Mouse (Mus musculus): ENCODE results near the gene Syngap1.

The Syngap1 gene

GRCm38 (mm10) chr17:26936921-26937695, 3.9 kb upstream of the Syngap1 start:
- no peak for DNase-seq (ENCODE audit: low read depth, low spot score)

GRCm38 (mm10) chr17:26937883-26938695, 3.0 kb upstream of the Syngap1 start:
- DNase-seq (ENCODE audit: low read depth, low spot score), result no peak

- DNase-seq (ENCODE audit: low read depth, low spot score), result no peak
These were observed 2.3 kb upstream of the Syngap1 start for GRCm38 (mm10) chr17:26938731-26939130.

- DNase-seq (ENCODE audit: low read depth, low spot score), result peak; percentile 98
These were observed 1.7 kb upstream of the Syngap1 start, which contains the start of gene Cuta for GRCm38 (mm10) chr17:26939178-26939972. Gene Cuta (minus strand): TSS chr17:26939569.

- DNase-seq (ENCODE audit: low read depth, low spot score), result no peak
These were observed 1.1 kb upstream of the Syngap1 start for GRCm38 (mm10) chr17:26939973-26940300.

GRCm38 (mm10) chr17:26941841-26942570, 953 bp downstream of the Syngap1 start:
- DNase-seq (ENCODE audit: low read depth, low spot score), result no peak

- no peak for DNase-seq (ENCODE audit: low read depth, low spot score)
These were observed 4.9 kb downstream of the Syngap1 start for GRCm38 (mm10) chr17:26945824-26946495.

- no peak for DNase-seq (ENCODE audit: low read depth, low spot score)
These were observed 5.5 kb downstream of the Syngap1 start for GRCm38 (mm10) chr17:26946567-26946966.

GRCm38 (mm10) chr17:26947231-26948100, 6.4 kb downstream of the Syngap1 start:
- DNase-seq (ENCODE audit: low read depth, low spot score), result no peak

GRCm38 (mm10) chr17:26948316-26949050, 7.4 kb downstream of the Syngap1 start:
- DNase-seq (ENCODE audit: low read depth, low spot score), result no peak

- no peak for DNase-seq (ENCODE audit: low read depth, low spot score)
These were observed 8.1 kb downstream of the Syngap1 start for GRCm38 (mm10) chr17:26949051-26949577.

- DNase-seq (ENCODE audit: low read depth, low spot score), result no peak
These were observed 8.8 kb downstream of the Syngap1 start for GRCm38 (mm10) chr17:26949866-26950265.

- no peak for DNase-seq (ENCODE audit: low read depth, low spot score)
These were observed 9.7 kb downstream of the Syngap1 start for GRCm38 (mm10) chr17:26950560-26951288.

- no peak for DNase-seq (ENCODE audit: low read depth, low spot score)
These were observed 10.4 kb downstream of the Syngap1 start for GRCm38 (mm10) chr17:26951406-26951805.

GRCm38 (mm10) chr17:26951952-26952877, 11.2 kb downstream of the Syngap1 start:
- DNase-seq (ENCODE audit: low read depth, low spot score), result no peak

- no peak for DNase-seq (ENCODE audit: low read depth, low spot score)
These were observed 12.1 kb downstream of the Syngap1 start for GRCm38 (mm10) chr17:26953201-26953600.

GRCm38 (mm10) chr17:26953726-26954125, 12.7 kb downstream of the Syngap1 start:
- no peak for DNase-seq (ENCODE audit: low read depth, low spot score)
